Mouse (Mus musculus): ENCODE measurements around the gene Sec62.

DNA sequence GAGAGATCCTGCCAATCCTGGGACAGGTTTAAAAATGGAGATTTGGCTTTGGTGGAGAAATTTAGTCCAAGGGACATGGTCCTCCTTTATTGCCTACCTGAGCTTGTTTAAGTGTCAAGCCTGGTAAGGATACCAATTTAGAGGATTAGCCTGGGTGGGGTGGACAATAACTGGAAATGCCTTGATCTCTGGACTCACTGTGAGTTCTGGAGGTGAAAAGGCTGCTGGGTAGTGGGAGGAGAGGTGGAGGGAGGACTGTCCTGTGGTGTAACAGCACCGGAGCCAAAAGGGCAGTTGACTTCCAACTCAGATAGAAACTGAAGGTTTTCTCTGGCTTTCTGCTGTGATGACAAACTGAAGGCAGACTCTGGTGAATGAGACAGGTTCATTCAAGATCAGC is 54.7 kb downstream of the Sec62 start:
- TF ChIP-seq CTCF (IDR thresholded peaks at IDR 0.05; ENCODE audit: low read depth) = no peak
- no peak for TF ChIP-seq EP300 (IDR thresholded peaks at IDR 0.05; ENCODE audit: low read depth)
